Mouse (Mus musculus) forebrain, embryonic 11.5 days (tissue): ENCODE measurements around the gene Traf3. TPM values are rescaled to one million over a fixed set of nuclear protein-coding genes. Genes with fewer than 3 reads are reported as not detected.

Experiments
- ATAC-seq: fragments of 200-750 bp; cut with Nextera tagmentation; replicated peaks from 2 replicates; pipeline ENCODE4 v1.8.0; 2017; ENCODE audit warnings: moderate TSS enrichment; ENCODE audit not compliant: low FRiP score
- DNase-seq: peaks from one replicate; pipeline ENCODE4 v3.0.0-alpha.2; 2017; ENCODE audit warnings: low spot score
- H3K27ac ChIP-seq: fragments of 300-500 bp; sonication (generic); 2 replicates; pipeline ENCODE4 v1.5.1; 2014; ENCODE audit warnings: low read depth, low read length
- H3K27me3 ChIP-seq: fragments of 300-500 bp; sonication (generic); 2 replicates; pipeline ENCODE4 v1.6.1; 2014; ENCODE audit warnings: mild to moderate bottlenecking, low read length, mixed read lengths; ENCODE audit not compliant: control insufficient read depth, insufficient read depth
- H3K36me3 ChIP-seq: fragments of 300-500 bp; sonication (generic); 2 replicates; pipeline ENCODE4 v1.6.1; 2014; ENCODE audit warnings: mild to moderate bottlenecking, low read length, moderate library complexity, mixed read lengths; ENCODE audit not compliant: control insufficient read depth, insufficient read depth
- H3K4me1 ChIP-seq: fragments of 300-500 bp; sonication (generic); replicated peaks from 2 replicates; pipeline ENCODE4 v1.6.1; 2014; ENCODE audit warnings: low read length, mixed read lengths; ENCODE audit not compliant: control insufficient read depth, insufficient read depth
- H3K4me2 ChIP-seq: fragments of 300-500 bp; sonication (generic); 2 replicates; pipeline ENCODE4 v1.6.1; 2014; ENCODE audit warnings: low read depth, mild to moderate bottlenecking, low read length, moderate library complexity, mixed read lengths; ENCODE audit not compliant: severe bottlenecking
- H3K4me3 ChIP-seq: fragments of 300-500 bp; sonication (generic); 2 replicates; pipeline ENCODE4 v1.5.1; 2014; ENCODE audit warnings: low read depth, low read length
- H3K9ac ChIP-seq: fragments of 300-500 bp; sonication (generic); 2 replicates; pipeline ENCODE4 v1.6.1; 2014; ENCODE audit warnings: low read length
- H3K9me3 ChIP-seq: fragments of 300-500 bp; sonication (generic); 2 replicates; pipeline ENCODE4 v1.6.1; 2016; ENCODE audit warnings: low read length, mixed read lengths; ENCODE audit not compliant: control insufficient read depth
- WGBS: fragments of 180-500 bp; shearing (Covaris S2); extraction: QIAGEN DNeasy Blood & Tissue Kit; methylation state at CpG from one replicate; pipeline ENCODE4 v1.1.7; 2014; 5-methylcytosine and 5-hydroxymethylcytosine counted together
- polyA plus RNA-seq: library from polyadenylated mRNA; unstranded; fragments of >200 nt; fragmentation: Nextera tagmentation; extraction: Ambion mirVana; gene quantifications from 2 replicates; pipeline ENCODE4 v1.2.1, GENCODE M21; 2014

The Traf3 gene
- polyA plus RNA-seq, 1 experiment from 2014 or later = 22.9 TPM

DNA sequence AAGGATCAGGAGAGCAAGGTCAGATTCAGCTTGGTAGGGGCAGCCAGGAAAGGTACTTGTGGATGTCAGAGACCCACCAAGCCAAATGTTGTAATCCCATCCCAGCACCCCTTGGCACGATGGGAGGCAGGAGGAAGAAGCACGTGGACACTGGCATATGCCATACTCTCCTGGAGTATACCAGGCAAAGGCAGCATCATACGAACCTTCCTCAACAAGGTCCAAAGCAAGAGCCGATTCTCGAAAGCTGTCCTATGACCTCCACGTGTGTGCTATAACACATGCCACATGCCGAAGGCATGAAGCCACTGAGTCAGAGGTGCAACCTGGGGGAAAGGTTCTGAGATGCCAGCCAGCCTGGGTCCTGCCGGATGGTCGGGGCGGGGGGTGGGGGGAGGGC, 5.3 kb upstream of the Traf3 start:
- 94% methylated on average over 10 of the region's 10 CpGs for WGBS

DNA sequence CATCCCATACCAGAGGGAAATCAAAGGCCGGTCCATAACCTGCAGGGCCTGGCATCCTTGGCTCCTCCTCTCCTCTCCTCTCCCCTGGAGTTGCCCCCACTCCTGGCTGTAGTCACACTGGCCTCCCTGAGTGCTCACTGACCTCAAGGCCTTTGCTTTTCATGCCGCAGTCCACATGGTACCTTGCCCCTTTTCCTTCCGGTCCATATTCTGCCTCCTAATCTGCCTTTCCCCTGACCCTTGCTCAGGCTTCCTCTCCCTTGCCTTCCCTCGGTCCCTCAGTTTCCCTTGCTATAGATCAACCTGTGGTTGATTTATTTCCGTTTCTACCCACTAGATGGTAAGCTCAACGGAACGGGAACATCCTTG, 4.2 kb upstream of the Traf3 start:
- ATAC-seq (no peak), DNase-seq (no peak)
- Histone ChIP-seq H3K9me3 (no peaks in the 10 kb centered on the region), H3K9ac (peak overlapping the region; percentile 44), H3K36me3 (no peaks in the 10 kb centered on the region), H3K4me3 (0 out of 2 replicates have a peak overlapping the region, but pooled peaks have one; percentile 10), H3K27me3 (no peaks in the 10 kb centered on the region), H3K4me1 (peaks cover 14% of the 10 kb centered on the region; the same call in 1 of the 2 replicates), H3K4me2 (peak overlapping the region; percentile 36; the same call in 1 of the 2 replicates), H3K27ac (peak overlapping the region; percentile 50)
- 33% methylated on average over 7 of the region's 7 CpGs for WGBS

More for the DNA sequence above, 5.3 kb upstream of the Traf3 start:
- Histone ChIP-seq H3K4me2 (no peak overlapping the region), H3K27ac (no peak overlapping the region), H3K27me3 (no peaks in the 10 kb centered on the region), H3K4me1 (peaks cover 14% of the 10 kb centered on the region; the same call in 1 of the 2 replicates), H3K4me3 (no peak overlapping the region), H3K9ac (no peak overlapping the region), H3K9me3 (no peaks in the 10 kb centered on the region), H3K36me3 (no peaks in the 10 kb centered on the region)
- no peak for DNase-seq
- no peak for ATAC-seq

DNA sequence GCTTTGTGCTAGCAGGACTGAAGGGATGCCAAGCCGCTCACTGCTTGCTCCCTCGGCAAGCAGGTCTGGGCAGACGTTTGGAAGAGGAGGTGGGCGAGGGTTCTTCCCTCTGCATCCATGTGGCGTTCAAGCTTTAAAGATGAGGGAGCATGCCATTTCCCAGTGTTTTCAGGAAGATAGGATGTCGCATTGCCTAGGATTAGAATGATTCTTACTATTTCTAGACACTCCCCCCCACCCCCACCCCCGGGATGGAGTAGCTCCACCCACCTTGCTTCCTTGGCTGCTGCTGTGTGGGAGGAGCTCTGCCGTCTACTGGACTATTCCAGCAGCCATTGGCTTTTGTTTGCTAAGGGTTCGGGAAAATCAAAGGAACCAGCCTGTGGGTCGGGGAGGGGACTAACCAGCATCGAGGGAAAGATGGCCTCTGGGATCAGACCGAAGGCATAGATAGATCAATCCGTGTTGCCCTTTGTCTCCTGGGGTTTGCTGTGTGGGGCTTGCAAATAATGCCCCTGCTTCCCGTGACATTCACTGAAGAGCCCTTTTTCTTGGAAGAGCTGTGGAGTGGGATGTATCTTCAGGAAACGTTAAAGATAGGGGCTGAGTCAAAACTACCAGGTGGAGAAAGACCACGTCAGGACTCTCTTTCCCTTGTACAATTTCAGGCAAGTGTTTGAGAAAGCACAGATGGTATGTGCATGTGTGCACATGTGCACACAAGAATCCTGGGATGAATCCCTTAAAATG, 3.7 kb upstream of the Traf3 start:
- H3K4me3 ChIP-seq = peak overlapping the region; percentile 10; the same call in 1 of the 2 replicates
- H3K9ac ChIP-seq = peak overlapping the region; percentile 44
- H3K27me3 ChIP-seq = no peaks in the 10 kb centered on the region
- peak overlapping the region; percentile 55 for H3K27ac ChIP-seq
- H3K9me3 ChIP-seq = no peaks in the 10 kb centered on the region
- H3K36me3 ChIP-seq = no peaks in the 10 kb centered on the region
- H3K4me1 ChIP-seq = peaks cover 14% of the 10 kb centered on the region; the same call in 1 of the 2 replicates
- WGBS = 11% methylated on average over 16 of the region's 16 CpGs
- DNase-seq (peak; percentile 76), ATAC-seq (peak; percentile 49)
- H3K4me2 ChIP-seq = peak overlapping the region; percentile 36; the same call in 1 of the 2 replicates

- peak overlapping the region; percentile 23; the same call in 1 of the 2 replicates for H3K4me3 ChIP-seq
- DNase-seq (peak; percentile 93), ATAC-seq (peak; percentile 89)
- H3K36me3 ChIP-seq = no peaks in the 10 kb centered on the region
- no peaks in the 10 kb centered on the region for H3K9me3 ChIP-seq
- 3% methylated on average over 13 of the region's 13 CpGs for WGBS
- peak overlapping the region; percentile 51 for H3K4me2 ChIP-seq
- no peaks in the 10 kb centered on the region for H3K27me3 ChIP-seq
- peak overlapping the region; percentile 89 for H3K27ac ChIP-seq
- H3K9ac ChIP-seq = peak overlapping the region; percentile 62
- H3K4me1 ChIP-seq = peaks cover 20% of the 10 kb centered on the region; the same call in 1 of the 2 replicates
Observed at GRCm38 (mm10) chr12:111164310-111164751, 1.8 kb upstream of the Traf3 start.

- 68% methylated on average over 10 of the region's 10 CpGs for WGBS
- Histone ChIP-seq H3K4me3 (no peak overlapping the region; the same call in 1 of the 2 replicates), H3K27ac (peak overlapping the region; percentile 89), H3K27me3 (no peaks in the 10 kb centered on the region), H3K9me3 (no peaks in the 10 kb centered on the region), H3K4me1 (peaks cover 20% of the 10 kb centered on the region; the same call in 1 of the 2 replicates), H3K36me3 (no peaks in the 10 kb centered on the region), H3K9ac (peak overlapping the region; percentile 8; the same call in 1 of the 2 replicates), H3K4me2 (peak overlapping the region; percentile 69; the same call in 1 of the 2 replicates)
- DNase-seq = peak; percentile 74
- ATAC-seq = peak; percentile 8; the same call in 1 of the 2 replicates
Observed at GRCm38 (mm10) chr12:111165146-111165812, 891 bp upstream of the Traf3 start.

- H3K27ac ChIP-seq = peak overlapping the region; percentile 59
- H3K4me2 ChIP-seq = peak overlapping the region; percentile 69
- peaks cover 20% of the 10 kb centered on the region; the same call in 1 of the 2 replicates for H3K4me1 ChIP-seq
- DNase-seq (peak; percentile 71), ATAC-seq (0 out of 2 replicates have a peak, but pooled peaks have one; percentile 1)
- H3K9ac ChIP-seq = peak overlapping the region; percentile 88
- 1% methylated on average over 48 of the region's 48 CpGs for WGBS
- no peaks in the 10 kb centered on the region for H3K27me3 ChIP-seq
- no peaks in the 10 kb centered on the region for H3K36me3 ChIP-seq
- H3K9me3 ChIP-seq = no peaks in the 10 kb centered on the region
- peak overlapping the region; percentile 88 for H3K4me3 ChIP-seq
Observed at GRCm38 (mm10) chr12:111166681-111167289, 615 bp downstream of the Traf3 start.

DNA sequence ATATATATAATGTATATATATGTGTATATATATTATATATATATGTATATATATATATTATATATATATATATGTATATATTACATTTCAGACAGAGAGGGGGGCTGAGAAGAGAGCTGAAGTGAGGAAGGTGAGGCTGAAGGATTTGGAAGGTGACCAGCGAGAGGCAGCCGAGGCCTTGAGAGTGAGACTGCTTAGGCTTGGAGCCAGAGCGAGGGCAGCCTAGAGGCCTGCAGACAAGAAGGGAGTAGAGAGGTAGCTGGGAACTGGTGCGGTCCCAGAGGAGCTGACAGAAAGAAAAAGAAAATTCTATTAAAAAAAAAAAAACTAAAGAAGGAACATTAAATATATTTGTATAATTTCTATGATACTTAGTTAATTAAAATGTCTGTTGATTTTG, 2.7 kb downstream of the Traf3 start:
- no peaks in the 10 kb centered on the region for H3K9me3 ChIP-seq
- H3K4me2 ChIP-seq = no peak overlapping the region
- H3K9ac ChIP-seq = no peak overlapping the region
- DNase-seq (no peak), ATAC-seq (no peak)
- H3K36me3 ChIP-seq = no peaks in the 10 kb centered on the region
- peaks cover 16% of the 10 kb centered on the region; the same call in 1 of the 2 replicates for H3K4me1 ChIP-seq
- H3K27me3 ChIP-seq = no peaks in the 10 kb centered on the region
- no peak overlapping the region for H3K4me3 ChIP-seq
- 93% methylated on average over 4 of the region's 4 CpGs for WGBS
- no peak overlapping the region for H3K27ac ChIP-seq

- Histone ChIP-seq H3K36me3 (no peaks in the 10 kb centered on the region; the same call in 1 of the 2 replicates), H3K9me3 (no peaks in the 10 kb centered on the region), H3K4me3 (no peak overlapping the region), H3K27ac (no peak overlapping the region), H3K4me2 (no peak overlapping the region), H3K27me3 (no peaks in the 10 kb centered on the region), H3K4me1 (no peaks in the 10 kb centered on the region), H3K9ac (no peak overlapping the region)
- ATAC-seq = no peak
- 77% methylated on average over 4 of the region's 4 CpGs for WGBS
- DNase-seq = no peak
Observed at GRCm38 (mm10) chr12:111178772-111179171, 12.6 kb downstream of the Traf3 start.
